Mouse (Mus musculus): ENCODE measurements around the gene Ube2l3. TPM values are rescaled to one million over a fixed set of nuclear protein-coding genes. Genes with fewer than 3 reads are reported as not detected.

Ube2l3 gene
- total and polyA plus RNA-seq, 3 experiments, result 137 to 2,006 (median 297) TPM

- no peaks in the 10 kb centered on the region for H3K27me3 ChIP-seq (ENCODE audit: control insufficient read depth in 1 of 2, insufficient read depth in 2 of 2, low read length in 2 of 2)
- TF ChIP-seq ZMIZ1 (IDR thresholded peaks at IDR 0.05; ENCODE audit: low read depth, low read length), result no peak
- TF ChIP-seq GABPA (IDR thresholded peaks at IDR 0.05; ENCODE audit: low read depth, low read length), result no peak
- no peak for TF ChIP-seq USF2 (IDR thresholded peaks at IDR 0.05; ENCODE audit: borderline replicate concordance in 1 of 2, insufficient read depth in 1 of 2, low read depth in 1 of 2, low read length in 2 of 2)
- TF ChIP-seq ZNF384 (IDR thresholded peaks at IDR 0.05; ENCODE audit: low read depth, low read length), result no peak
- TF ChIP-seq UBTF (IDR thresholded peaks at IDR 0.05; ENCODE audit: borderline replicate concordance, insufficient read depth, low read depth, low read length), result no peak
- no peak for TF ChIP-seq NELFE (IDR thresholded peaks at IDR 0.05; ENCODE audit: low read depth, low read length)
- TF ChIP-seq CHD1 (IDR thresholded peaks at IDR 0.05; ENCODE audit: low read depth, low read length), result no peak
- TF ChIP-seq HCFC1 (IDR thresholded peaks at IDR 0.05; ENCODE audit: low read depth, low read length), result no peak
- no peak for TF ChIP-seq KAT2A (conservative IDR thresholded peaks at IDR 0.05; ENCODE audit: low read depth, low read length)
- TF ChIP-seq E2F4 (IDR thresholded peaks at IDR 0.05; ENCODE audit: borderline replicate concordance, low read depth, low read length), result no peak
- TF ChIP-seq NRF1 (IDR thresholded peaks at IDR 0.05; ENCODE audit: insufficient read depth, low read depth, low read length, poor library complexity, severe bottlenecking), result no peak
- no peak for TF ChIP-seq MYC (IDR thresholded peaks at IDR 0.05; ENCODE audit: low read depth, low read length)
- H3K4me1 ChIP-seq (ENCODE audit: control insufficient read depth in 1 of 2, insufficient read depth in 2 of 2, low read length in 2 of 2), result peaks cover 28 to 47% of the 10 kb centered on the region in 2 experiments
- H3K9ac ChIP-seq (ENCODE audit: control insufficient read depth, low read depth, low read length, poor library complexity, severe bottlenecking), result no peak overlapping the region
- no peak overlapping the region for H3K4me3 ChIP-seq (ENCODE audit: control insufficient read depth in 1 of 2, insufficient read depth in 1 of 2, low read depth in 2 of 2, low read length in 2 of 2)
- no peak overlapping the region for H3K27ac ChIP-seq (ENCODE audit: control insufficient read depth, low read depth, low read length)
- no peak for DNase-seq (ENCODE audit: low read depth, low spot score)
- peaks cover 0 to 43% of the 10 kb centered on the region in 2 experiments; a peak in 2 of 4 replicates for H3K36me3 ChIP-seq (ENCODE audit: control insufficient read depth in 1 of 2, insufficient read depth in 2 of 2, low read length in 2 of 2)
- no peaks in the 10 kb centered on the region for H3K9me3 ChIP-seq (replicated peaks; ENCODE audit: insufficient read depth, low read length)
- peaks cover 20% of the 10 kb centered on the region for H3K79me2 ChIP-seq (ENCODE audit: control insufficient read depth, insufficient read depth, low read length, poor library complexity)
These were observed 45.3 kb upstream of the Ube2l3 start for GRCm38 (mm10) chr16:17247727-17248126.

DNA sequence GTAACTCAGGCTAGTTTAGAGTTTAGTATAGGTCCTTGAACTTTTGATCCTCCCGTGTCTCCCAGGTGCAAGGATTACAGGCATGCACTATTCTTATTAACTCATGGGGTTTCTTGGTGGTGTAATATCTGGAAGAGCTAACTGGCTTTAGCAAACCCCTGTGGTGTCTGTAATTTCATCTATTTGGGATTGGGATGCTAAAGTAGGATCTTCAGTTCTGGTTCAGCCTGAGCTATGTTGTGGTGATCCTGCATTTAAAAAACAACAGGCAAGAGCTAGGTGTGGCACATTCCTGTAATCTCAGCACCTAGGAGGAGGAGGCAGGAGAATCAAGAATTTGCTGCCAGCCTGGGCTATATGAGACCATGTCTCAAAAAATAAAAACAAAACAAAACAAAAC is 42.5 kb upstream of the Ube2l3 start:
- Histone ChIP-seq H3K4me1 (ENCODE audit: control insufficient read depth in 1 of 2, insufficient read depth in 2 of 2, low read length in 2 of 2) (peaks cover 16 to 32% of the 10 kb centered on the region in 2 experiments), H3K79me2 (ENCODE audit: control insufficient read depth, insufficient read depth, low read length, poor library complexity) (peaks cover 9% of the 10 kb centered on the region), H3K9me3 (replicated peaks; ENCODE audit: insufficient read depth, low read length) (no peaks in the 10 kb centered on the region), H3K27ac (ENCODE audit: control insufficient read depth, low read depth, low read length) (no peak overlapping the region), H3K27me3 (ENCODE audit: control insufficient read depth in 1 of 2, insufficient read depth in 2 of 2, low read length in 2 of 2) (no peaks in the 10 kb centered on the region), H3K9ac (ENCODE audit: control insufficient read depth, low read depth, low read length, poor library complexity, severe bottlenecking) (no peak overlapping the region), H3K36me3 (ENCODE audit: control insufficient read depth in 1 of 2, insufficient read depth in 2 of 2, low read length in 2 of 2) (peaks cover 0 to 25% of the 10 kb centered on the region in 2 experiments; a peak in 2 of 4 replicates), H3K4me3 (ENCODE audit: control insufficient read depth in 1 of 2, insufficient read depth in 1 of 2, low read depth in 2 of 2, low read length in 2 of 2) (no peak overlapping the region)
- TF ChIP-seq POLR2AphosphoS5 (IDR thresholded peaks at IDR 0.05; ENCODE audit: borderline replicate concordance, low read depth, low read length) (no peak), TAL1 (IDR thresholded peaks at IDR 0.05; ENCODE audit: low read length) (no peak), ZC3H11A (IDR thresholded peaks at IDR 0.05; ENCODE audit: low read depth, low read length) (no peak), CHD2 (IDR thresholded peaks at IDR 0.05; ENCODE audit: low read length) (no peak), RAD21 (IDR thresholded peaks at IDR 0.05; ENCODE audit: low read depth, low read length) (no peak), ZNF384 (IDR thresholded peaks at IDR 0.05; ENCODE audit: low read depth, low read length) (no peak), NELFE (IDR thresholded peaks at IDR 0.05; ENCODE audit: low read depth, low read length) (no peak), JUND (IDR thresholded peaks at IDR 0.05; ENCODE audit: low read depth, low read length) (no peak), E2F4 (IDR thresholded peaks at IDR 0.05; ENCODE audit: borderline replicate concordance, low read depth, low read length) (no peak), GATA1 (IDR thresholded peaks at IDR 0.05; ENCODE audit: low read depth, low read length) (no peak), MEF2A (IDR thresholded peaks at IDR 0.05; ENCODE audit: extremely low read depth, insufficient replicate concordance, low read depth, low read length, poor library complexity, severe bottlenecking) (no peak), KAT2A (conservative IDR thresholded peaks at IDR 0.05; ENCODE audit: low read depth, low read length) (no peak), ELF1 (IDR thresholded peaks at IDR 0.05; ENCODE audit: low read depth, low read length) (no peak), EP300 (IDR thresholded peaks at IDR 0.05; ENCODE audit: low read depth in 1 of 2, low read length in 2 of 2) (no peak), MAZ (IDR thresholded peaks at IDR 0.05; ENCODE audit: low read depth, low read length) (no peak), BHLHE40 (IDR thresholded peaks at IDR 0.05; ENCODE audit: borderline replicate concordance, low read depth, low read length) (no peak), ETS1 (IDR thresholded peaks at IDR 0.05; ENCODE audit: low read depth, low read length) (no peak), RCOR1 (IDR thresholded peaks at IDR 0.05; ENCODE audit: low read depth, low read length) (no peak), MYB (IDR thresholded peaks at IDR 0.05; ENCODE audit: low read depth, low read length) (no peak), TBP (IDR thresholded peaks at IDR 0.05; ENCODE audit: low read depth, low read length) (no peak)
- no peak for DNase-seq (ENCODE audit: low read depth, low spot score)
